Comparison of ENCODE assay signal across 8 mouse cellular contexts in the genomic region with DNA sequence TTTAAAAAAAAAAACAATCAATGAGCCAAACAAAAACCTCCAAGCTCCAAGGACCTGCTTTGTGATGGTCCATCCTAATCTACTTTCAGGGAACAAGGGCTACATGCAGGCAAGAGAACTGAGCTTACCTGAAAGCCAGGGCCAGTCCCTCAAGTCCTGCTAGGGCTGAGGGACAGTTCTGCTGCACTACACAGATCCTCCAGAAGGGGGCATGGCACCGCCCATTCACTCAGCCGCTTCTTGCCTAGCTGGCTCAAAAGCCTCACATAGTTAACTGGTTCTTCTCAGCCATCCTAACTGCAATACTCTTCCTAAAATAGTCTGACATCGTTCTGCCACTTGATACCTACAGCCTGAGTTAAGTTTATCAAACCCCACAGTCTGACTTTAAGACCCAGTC. TPM values are rescaled to one million over a fixed set of nuclear protein-coding genes. Genes with fewer than 3 reads are reported as not detected.
DNase-seq lines count a peak whose midpoint lies in the region; ATAC-seq and TF ChIP-seq lines count a peak whose summit lies in the region.

No protein-coding gene starts in this region.

- no peak overlapping the region for H3K27ac ChIP-seq in intestine, embryonic 14.5 days (ENCODE audit: low read depth)
- H3K27ac ChIP-seq in intestine, embryonic 15.5 days: no peak overlapping the region
- H3K27ac ChIP-seq in cortical plate, adult 2 months (ENCODE audit: insufficient read depth, low read length): no peak overlapping the region
- H3K27ac ChIP-seq in hindbrain, postnatal 0 days: no peak overlapping the region

- WGBS in intestine, embryonic 14.5 days: 37% methylated on average over 3 of the region's 3 CpGs
- WGBS in intestine, embryonic 15.5 days: 43% methylated on average over 3 of the region's 3 CpGs
- 45% methylated on average over 3 of the region's 3 CpGs for WGBS in hindbrain, postnatal 0 days

- in situ Hi-C loops in Patski (cut with MboI; ENCODE audit: low pct_unique_long_range_greater_than_20kb): no loop called here

- H3K36me3 ChIP-seq in intestine, embryonic 14.5 days (ENCODE audit: control insufficient read depth, insufficient read depth, low read length): peaks cover 30% of the 10 kb centered on the region; the same call in 1 of the 2 replicates
- no peaks in the 10 kb centered on the region for H3K36me3 ChIP-seq in intestine, embryonic 15.5 days
- no peaks in the 10 kb centered on the region for H3K36me3 ChIP-seq in hindbrain, postnatal 0 days (ENCODE audit: insufficient read depth, low read length)

- no peaks in the 10 kb centered on the region for H3K9me3 ChIP-seq in intestine, embryonic 14.5 days (ENCODE audit: control insufficient read depth, low read length)
- no peaks in the 10 kb centered on the region for H3K9me3 ChIP-seq in intestine, embryonic 15.5 days
- H3K9me3 ChIP-seq in hindbrain, postnatal 0 days (ENCODE audit: low read length): no peaks in the 10 kb centered on the region

- H3K27me3 ChIP-seq in intestine, embryonic 14.5 days (replicated peaks; ENCODE audit: control insufficient read depth, insufficient read depth, low read length): no peaks in the 10 kb centered on the region
- H3K27me3 ChIP-seq in intestine, embryonic 15.5 days (replicated peaks): no peaks in the 10 kb centered on the region
- no peaks in the 10 kb centered on the region for H3K27me3 ChIP-seq in Patski
- no peaks in the 10 kb centered on the region for H3K27me3 ChIP-seq in hindbrain, postnatal 0 days (ENCODE audit: insufficient read depth, low read length)

- H3K4me2 ChIP-seq in intestine, embryonic 14.5 days (ENCODE audit: low read length): no peak overlapping the region
- no peak overlapping the region for H3K4me2 ChIP-seq in intestine, embryonic 15.5 days (replicated peaks)
- H3K4me2 ChIP-seq in hindbrain, postnatal 0 days (ENCODE audit: low read depth, low read length): no peak overlapping the region

- POLR2A ChIA-PET in Patski (lab: Charles Lee): no interaction called here

- no peak overlapping the region for H3K9ac ChIP-seq in intestine, embryonic 14.5 days (ENCODE audit: low read length)
- H3K9ac ChIP-seq in intestine, embryonic 15.5 days: no peak overlapping the region
- H3K9ac ChIP-seq in hindbrain, postnatal 0 days (replicated peaks; ENCODE audit: low read length): no peak overlapping the region

- no peaks in the 10 kb centered on the region for H3K4me1 ChIP-seq in intestine, embryonic 14.5 days (replicated peaks; ENCODE audit: control insufficient read depth, insufficient read depth, low read length)
- no peaks in the 10 kb centered on the region for H3K4me1 ChIP-seq in intestine, embryonic 15.5 days (replicated peaks)
- H3K4me1 ChIP-seq in cortical plate, adult 2 months (ENCODE audit: control insufficient read depth, insufficient read depth, low read length): no peaks in the 10 kb centered on the region
- H3K4me1 ChIP-seq in hindbrain, postnatal 0 days (ENCODE audit: insufficient read depth, low read length): no peaks in the 10 kb centered on the region

- peak; percentile 20 for TF ChIP-seq CTCF in Patski (IDR thresholded peaks at IDR 0.05)
- peak; percentile 70 for TF ChIP-seq CTCF in cortical plate, adult 2 months (IDR thresholded peaks at IDR 0.05; ENCODE audit: extremely low read depth, insufficient read depth, low read length)
- peak; percentile 78 for TF ChIP-seq CTCF in hindbrain, postnatal 0 days (IDR thresholded peaks at IDR 0.05; ENCODE audit: low read depth)

- TF ChIP-seq POLR2A in cortical plate, adult 2 months (IDR thresholded peaks at IDR 0.05; ENCODE audit: extremely low read depth, insufficient read depth, low read length): no peak

- no peak overlapping the region for H3K4me3 ChIP-seq in intestine, embryonic 14.5 days (ENCODE audit: low read depth, low read length)
- no peak overlapping the region for H3K4me3 ChIP-seq in intestine, embryonic 15.5 days (replicated peaks)
- no peak overlapping the region for H3K4me3 ChIP-seq in cortical plate, adult 2 months (ENCODE audit: insufficient read depth, low read length)
- H3K4me3 ChIP-seq in hindbrain, postnatal 0 days (ENCODE audit: low read length): no peak overlapping the region

- DNase-seq in intestine, embryonic 14.5 days (ENCODE audit: low spot score): peak; percentile 76
- DNase-seq in B cell, adult 2 months: peak; percentile 76 to 79
- DNase-seq in Patski (ENCODE audit: low read depth, low spot score): no peak
- peak; percentile 53 for DNase-seq in hindbrain, postnatal 0 days (ENCODE audit: low spot score)
- DNase-seq in lung, postnatal 36 days: peak; percentile 67
- DNase-seq in testis, postnatal 10 days (ENCODE audit: low spot score): peak; percentile 77

- ATAC-seq in intestine, embryonic 14.5 days (replicated peaks; ENCODE audit: low FRiP score, low TSS enrichment, low read depth): no peak
- no peak for ATAC-seq in intestine, embryonic 15.5 days
- ATAC-seq in Patski: no peak
- no peak for ATAC-seq in hindbrain, postnatal 0 days

- CTCF ChIA-PET in Patski (lab: Charles Lee): no interaction called here

RNA-seq across cellular contexts. Expression of a gene that starts 29.7 kb away (rescaled TPM):
- 84.6 and 89.7 TPM in 2 replicates for polyA plus RNA-seq in intestine, embryonic 14.5 days (2014; fragmentation: Nextera tagmentation; extraction: Ambion mirVana)
- polyA plus RNA-seq in intestine, embryonic 15.5 days (2015; fragmentation: Nextera tagmentation; extraction: Ambion mirVana): 68.7 and 72.2 TPM in 2 replicates
- polyA plus RNA-seq in Patski (2021): 31.7 TPM
- 173 and 175 TPM in 2 replicates for polyA plus RNA-seq in cortical plate, adult 2 months (2012; rRNA removed)
- total RNA-seq in hindbrain, postnatal 0 days (2014; rRNA removed): 120 and 138 TPM in 2 replicates
- polyA plus RNA-seq in hindbrain, postnatal 0 days (2015; fragmentation: Nextera tagmentation; extraction: Ambion mirVana): 127 and 136 TPM in 2 replicates

RNA-seq across cellular contexts. Expression of a gene that starts 44.4 kb away (rescaled TPM):
- 1.5 and 2.2 TPM in 2 replicates for polyA plus RNA-seq in intestine, embryonic 14.5 days (2014; fragmentation: Nextera tagmentation; extraction: Ambion mirVana)
- polyA plus RNA-seq in intestine, embryonic 15.5 days (2015; fragmentation: Nextera tagmentation; extraction: Ambion mirVana): 2.7 and 3.0 TPM in 2 replicates
- 0.15 TPM for polyA plus RNA-seq in Patski (2021)
- polyA plus RNA-seq in cortical plate, adult 2 months (2012; rRNA removed): 2.7 and 3.1 TPM in 2 replicates
- total RNA-seq in hindbrain, postnatal 0 days (2014; rRNA removed): 1.4 TPM in 1 of 2 replicates, not detected in the other
- 0.18 and 0.40 TPM in 2 replicates for polyA plus RNA-seq in hindbrain, postnatal 0 days (2015; fragmentation: Nextera tagmentation; extraction: Ambion mirVana)

RNA-seq across cellular contexts. Expression of a gene that starts 46.0 kb away (rescaled TPM):
- polyA plus RNA-seq in intestine, embryonic 14.5 days (2014; fragmentation: Nextera tagmentation; extraction: Ambion mirVana): 16.7 and 18.2 TPM in 2 replicates
- polyA plus RNA-seq in intestine, embryonic 15.5 days (2015; fragmentation: Nextera tagmentation; extraction: Ambion mirVana): 13.9 and 17.0 TPM in 2 replicates
- polyA plus RNA-seq in Patski (2021): 33.8 TPM
- polyA plus RNA-seq in cortical plate, adult 2 months (2012; rRNA removed): 46.6 and 49.1 TPM in 2 replicates
- total RNA-seq in hindbrain, postnatal 0 days (2014; rRNA removed): 47.7 and 51.9 TPM in 2 replicates
- polyA plus RNA-seq in hindbrain, postnatal 0 days (2015; fragmentation: Nextera tagmentation; extraction: Ambion mirVana): 12.8 and 14.9 TPM in 2 replicates

Comparison
In these comparisons a context has a peak if more than half of its experiments do, and no peak if none do; other contexts are left out.
1. CTCF ChIP-seq: peak in every context shown above with its lines; median percentile 78 in hindbrain, postnatal 0 days; 70 in cortical plate, adult 2 months; 20 in Patski.